Mouse (Mus musculus): ENCODE measurements around the gene Cnot1.

Cnot1 gene

DNA sequence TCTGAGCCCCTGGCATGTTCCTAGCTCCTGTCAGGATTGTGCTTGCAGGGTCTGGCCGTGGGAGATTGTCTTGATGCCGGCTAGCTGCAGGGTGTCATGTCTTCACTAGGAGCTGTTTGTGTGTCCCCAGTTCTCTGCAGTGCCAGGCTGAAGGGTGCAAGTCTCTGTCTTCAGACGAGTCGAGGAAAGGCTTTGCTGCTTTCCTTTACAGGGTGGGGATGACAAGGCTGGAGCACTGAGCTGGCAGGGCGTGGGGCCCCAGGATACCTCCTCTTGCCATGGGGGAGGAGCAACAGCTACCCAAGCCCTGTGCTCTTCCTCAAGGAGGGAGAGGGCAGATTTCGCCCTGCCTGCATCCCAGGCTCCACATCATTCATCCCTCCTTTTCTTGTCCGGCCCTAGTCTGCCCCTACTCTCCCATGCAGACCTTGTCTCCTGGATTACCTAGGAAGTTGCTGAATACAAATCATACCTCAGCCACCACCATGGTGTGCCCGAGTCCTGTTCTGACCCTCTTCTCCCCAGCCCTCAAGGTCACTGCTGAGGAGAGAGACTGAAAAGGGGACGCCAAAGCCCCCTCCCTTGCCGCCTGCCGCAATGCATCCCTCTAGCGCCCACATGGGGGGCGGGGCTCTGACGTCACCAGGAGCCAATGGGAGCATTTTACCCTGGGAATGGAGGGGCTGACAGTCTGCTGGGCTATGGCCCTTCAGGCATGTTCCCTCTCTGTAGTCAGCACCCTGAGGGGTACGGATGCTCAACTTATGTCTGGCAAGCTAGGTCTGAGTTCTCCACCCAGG lies 103.6 kb downstream of the Cnot1 start:
- in situ Hi-C loops (cut with MboI; ENCODE audit: unreplicated experiment in 2 of 2) = loop anchor here in 1 of 2 experiments (10.0 kb wide), 1 partner anchor 211 kb away; no protein-coding TSS in a partner anchor

DNA sequence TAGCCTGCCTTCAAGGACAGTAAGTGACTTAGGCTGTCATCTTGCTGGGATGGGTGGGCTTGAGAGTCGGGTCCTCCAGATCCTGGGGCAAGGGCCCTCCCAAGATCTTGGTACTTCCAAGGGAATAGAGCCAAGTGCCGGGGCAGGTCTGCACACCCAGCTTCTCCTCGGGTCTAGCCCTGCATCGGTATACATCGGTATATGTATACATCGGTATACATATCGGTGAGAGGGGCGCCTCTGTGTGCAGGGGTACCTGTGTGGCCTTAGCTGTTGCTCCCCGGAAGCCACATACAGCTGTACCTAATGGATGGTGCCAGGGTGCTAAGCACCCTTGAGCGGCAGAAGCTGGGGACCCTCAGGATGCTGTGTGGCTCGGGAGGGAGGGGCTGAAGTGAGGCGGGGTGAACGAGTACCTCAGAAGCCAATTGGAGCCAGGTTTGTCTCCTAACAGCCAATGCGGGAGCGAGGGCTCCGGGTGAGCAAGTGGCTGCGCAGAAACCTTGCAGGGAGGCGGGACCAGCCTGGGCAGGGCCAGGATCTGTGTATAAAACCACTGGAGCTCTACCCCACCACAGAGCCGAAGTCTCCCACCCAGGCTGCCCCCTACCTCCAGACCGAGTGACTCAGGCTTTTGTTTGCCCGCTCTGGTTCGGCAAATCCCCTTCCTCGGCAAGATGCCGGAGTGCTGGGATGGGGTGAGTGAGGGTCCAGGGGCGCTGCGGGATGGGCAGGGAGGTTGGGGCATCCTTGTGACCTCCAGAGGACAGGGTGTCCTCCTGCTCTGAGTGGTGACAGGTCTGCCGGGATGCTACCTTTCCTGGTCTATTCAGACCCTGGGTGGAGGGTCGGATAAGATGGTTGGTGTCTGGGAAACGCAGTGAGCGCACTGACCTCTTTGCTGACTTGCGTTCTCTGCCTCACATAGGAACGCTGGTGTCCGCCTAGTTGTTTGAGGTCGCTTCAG lies 104.5 kb downstream of the Cnot1 start:
- in situ Hi-C loops (cut with MboI; ENCODE audit: unreplicated experiment in 2 of 2) = loop anchor here in 1 of 2 experiments (10.0 kb wide), 1 partner anchor 212 kb away; no protein-coding TSS in a partner anchor

- in situ Hi-C loops (cut with MboI; ENCODE audit: unreplicated experiment in 2 of 2) = loop anchor here in 1 of 2 experiments (10.0 kb wide), 1 partner anchor 213 kb away; no protein-coding TSS in a partner anchor
Observed at GRCm38 (mm10) chr8:95701809-95702208, 105.5 kb downstream of the Cnot1 start.

GRCm38 (mm10) chr8:95700282-95700681 lies 107.0 kb downstream of the Cnot1 start:
- in situ Hi-C loops (cut with MboI; ENCODE audit: unreplicated experiment in 2 of 2) = loop anchor here in 1 of 2 experiments (10.0 kb wide), 1 partner anchor 215 kb away; no protein-coding TSS in a partner anchor

- in situ Hi-C loops (cut with MboI; ENCODE audit: unreplicated experiment in 2 of 2) = loop anchor here (5.0 to 25.0 kb wide), 7 partner anchors 96 to 761 kb away; partner anchors contain the start of gene Mmp15 (in 1 of the 2)
Observed at GRCm38 (mm10) chr8:95698179-95698578, 109.1 kb downstream of the Cnot1 start.

DNA sequence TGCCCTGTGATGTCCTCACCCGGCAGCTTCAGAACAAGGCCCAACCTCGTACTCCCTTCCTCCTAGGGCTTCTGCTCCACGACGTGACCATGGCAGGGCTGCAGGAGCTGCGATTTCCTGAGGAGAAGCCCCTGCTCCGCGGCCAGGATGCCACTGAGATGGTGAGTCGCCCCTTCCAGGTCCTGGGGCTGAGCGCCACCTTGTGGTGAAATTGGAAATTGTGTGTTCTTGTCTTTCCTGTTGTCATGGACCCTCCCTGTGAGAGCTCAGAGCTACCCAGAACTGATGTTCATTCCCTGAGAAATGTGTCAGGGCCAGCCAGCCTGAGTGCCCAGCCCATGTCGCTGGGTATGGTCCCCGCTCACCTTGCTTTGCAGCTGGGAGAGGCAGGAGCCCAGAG lies 110.1 kb downstream of the Cnot1 start:
- in situ Hi-C loops (cut with MboI; ENCODE audit: unreplicated experiment in 2 of 2) = loop anchor here (5.0 to 25.0 kb wide), 7 partner anchors 95 to 760 kb away; partner anchors contain the start of gene Mmp15 (in 1 of the 2)

DNA sequence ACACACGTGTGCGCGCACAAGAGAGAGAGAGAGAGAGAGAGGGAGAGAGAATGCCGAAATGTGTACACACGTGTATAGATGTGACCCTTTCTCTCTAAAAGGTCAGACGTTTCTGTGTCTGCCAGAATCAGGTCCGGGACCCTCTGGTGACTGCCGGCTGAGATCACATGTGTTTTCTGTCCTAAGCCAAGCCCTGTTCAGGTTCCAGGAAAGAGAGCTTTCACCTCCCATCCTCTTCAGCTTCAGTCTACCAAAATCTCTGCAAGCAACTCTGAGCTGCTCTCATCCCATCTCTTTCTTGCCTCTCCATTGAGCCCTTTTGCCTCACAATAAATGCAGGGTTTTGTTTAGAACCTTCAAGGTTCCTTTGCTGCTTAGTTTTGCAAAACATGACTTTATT lies 110.6 kb downstream of the Cnot1 start:
- in situ Hi-C loops (cut with MboI; ENCODE audit: unreplicated experiment in 2 of 2) = loop anchor here (5.0 to 25.0 kb wide), 7 partner anchors 94 to 759 kb away; partner anchors contain the start of gene Mmp15 (in 1 of the 2)

- in situ Hi-C loops (cut with MboI; ENCODE audit: unreplicated experiment in 2 of 2) = loop anchor here (5.0 to 25.0 kb wide), 7 partner anchors 92 to 757 kb away; partner anchors contain the start of gene Mmp15 (in 1 of the 2)
Observed at GRCm38 (mm10) chr8:95694631-95695030, 112.6 kb downstream of the Cnot1 start.

DNA sequence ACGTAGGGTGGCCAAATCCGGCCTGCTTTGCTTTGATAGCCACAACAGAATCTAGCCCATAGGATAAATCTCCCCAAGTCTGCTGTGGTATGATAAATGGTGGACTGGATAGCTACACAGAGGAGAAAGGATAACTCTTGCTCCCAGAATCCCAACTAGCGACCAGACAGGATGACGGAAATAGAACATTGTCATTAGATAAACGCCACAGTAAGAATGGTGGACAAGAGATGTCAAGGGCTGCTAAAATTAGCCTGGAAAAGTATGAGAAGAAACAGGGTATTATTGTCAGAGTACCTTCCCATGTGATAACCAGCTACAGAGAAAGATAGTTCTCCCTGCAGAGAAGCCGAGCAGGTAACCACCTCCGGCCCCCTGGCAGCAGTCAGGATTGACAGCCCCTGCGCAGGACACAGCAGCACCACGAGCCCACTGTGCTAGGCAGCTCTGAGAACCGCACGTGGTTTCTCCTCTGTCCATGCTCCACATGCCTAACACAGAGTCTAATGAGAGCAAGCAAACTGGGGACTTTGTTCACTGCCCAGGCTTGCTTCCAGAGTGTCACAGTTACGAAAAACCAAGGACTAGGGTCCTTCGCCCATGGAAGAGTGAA lies 116.2 kb downstream of the Cnot1 start:
- in situ Hi-C loops (cut with MboI; ENCODE audit: unreplicated experiment in 2 of 2) = loop anchor here (10.0 to 25.0 kb wide), 3 partner anchors 336 to 754 kb away; partner anchors contain the start of gene Mmp15 (in 1 of the 2)

GRCm38 (mm10) chr8:95688073-95688672 lies 119.1 kb downstream of the Cnot1 start:
- in situ Hi-C loops (cut with MboI; ENCODE audit: unreplicated experiment in 2 of 2) = loop anchor here (10.0 to 25.0 kb wide), 2 partner anchors 73 to 751 kb away; no protein-coding TSS in a partner anchor

- in situ Hi-C loops (cut with MboI; ENCODE audit: unreplicated experiment in 2 of 2) = loop anchor here in 1 of 2 experiments (25.0 kb wide), 1 partner anchor 741 kb away; no protein-coding TSS in a partner anchor
Observed at GRCm38 (mm10) chr8:95678024-95678611, 129.1 kb downstream of the Cnot1 start.

- in situ Hi-C loops (cut with MboI; ENCODE audit: unreplicated experiment in 2 of 2) = loop anchor here in 1 of 2 experiments (25.0 kb wide), 1 partner anchor 740 kb away; no protein-coding TSS in a partner anchor
Observed at GRCm38 (mm10) chr8:95677591-95678023, 129.7 kb downstream of the Cnot1 start.

GRCm38 (mm10) chr8:95676631-95677030 lies 130.6 kb downstream of the Cnot1 start, which contains the start of gene Ndrg4:
Gene Ndrg4, plus strand, starts transcription at chr8:95676980.
- in situ Hi-C loops (cut with MboI; ENCODE audit: unreplicated experiment in 2 of 2) = loop anchor here in 1 of 2 experiments (25.0 kb wide), 1 partner anchor 739 kb away; no protein-coding TSS in a partner anchor

GRCm38 (mm10) chr8:95672811-95673210 lies 134.5 kb downstream of the Cnot1 start:
- in situ Hi-C loops (cut with MboI; ENCODE audit: unreplicated experiment in 2 of 2) = no loop called here

GRCm38 (mm10) chr8:95671861-95672260 lies 135.4 kb downstream of the Cnot1 start:
- in situ Hi-C loops (cut with MboI; ENCODE audit: unreplicated experiment in 2 of 2) = no loop called here

DNA sequence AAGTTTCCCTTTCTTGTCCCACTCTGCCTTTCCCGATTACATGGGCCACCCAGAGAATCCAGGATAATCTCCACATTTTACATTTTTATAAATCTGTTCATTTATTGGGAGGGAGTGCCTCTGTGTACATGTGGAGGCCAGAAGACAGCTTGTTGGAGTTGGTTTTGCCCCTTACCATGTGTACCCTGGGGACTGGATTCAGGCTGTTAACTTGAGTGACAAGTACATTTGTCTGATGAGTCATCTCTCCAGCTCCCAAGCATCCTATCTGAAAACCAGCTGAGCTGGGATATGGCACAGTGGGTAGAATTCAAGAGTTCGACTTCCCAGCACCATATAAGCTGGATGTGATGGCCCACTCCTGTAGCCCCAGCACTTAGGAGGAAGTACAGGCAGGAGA lies 137.3 kb downstream of the Cnot1 start:
- in situ Hi-C loops (cut with MboI; ENCODE audit: unreplicated experiment in 2 of 2) = no loop called here

Data from v-Abl transformed pro-B cells (cell line).